Mouse (Mus musculus) left cerebral cortex, adult 9 months (tissue): ENCODE measurements around the gene Rnf141.

Experiments
- DNase-seq, 2 experiments: peaks; one replicate each; pipeline ENCODE4 v3.0.0; 2022; ENCODE audit warnings: low spot score in 2 of 2

The Rnf141 gene

GRCm38 (mm10) chr7:110833024-110833423 lies 11.2 kb downstream of the Rnf141 start:
- DNase-seq = no peak

- DNase-seq = no peak
These were observed 20.0 kb downstream of the Rnf141 start for GRCm38 (mm10) chr7:110823995-110824953.

GRCm38 (mm10) chr7:110823593-110823992 lies 20.7 kb downstream of the Rnf141 start:
- DNase-seq = no peak

- no peak for DNase-seq
These were observed 21.2 kb downstream of the Rnf141 start for GRCm38 (mm10) chr7:110823076-110823475.

- DNase-seq = no peak
These were observed 22.2 kb downstream of the Rnf141 start for GRCm38 (mm10) chr7:110822055-110822454.

- peak in 1 of 2 experiments; percentile 54 for DNase-seq
These were observed 22.6 kb downstream of the Rnf141 start for GRCm38 (mm10) chr7:110821653-110822052.

GRCm38 (mm10) chr7:110821068-110821467 lies 23.2 kb downstream of the Rnf141 start:
- DNase-seq = peak in 1 of 2 experiments; percentile 42

GRCm38 (mm10) chr7:110818787-110819350 lies 25.4 kb downstream of the Rnf141 start:
- no peak for DNase-seq

- no peak for DNase-seq
These were observed 26.1 kb downstream of the Rnf141 start for GRCm38 (mm10) chr7:110818206-110818605.

GRCm38 (mm10) chr7:110816037-110816436 lies 28.2 kb downstream of the Rnf141 start:
- DNase-seq = peak in 1 of 2 experiments; percentile 64

GRCm38 (mm10) chr7:110813983-110814382 lies 30.3 kb downstream of the Rnf141 start:
- DNase-seq = no peak

- no peak for DNase-seq
These were observed 32.7 kb downstream of the Rnf141 start for GRCm38 (mm10) chr7:110811529-110811928.

- no peak for DNase-seq
These were observed 33.3 kb downstream of the Rnf141 start for GRCm38 (mm10) chr7:110810995-110811394.

GRCm38 (mm10) chr7:110809585-110810557 lies 34.4 kb downstream of the Rnf141 start:
- DNase-seq = no peak

- no peak for DNase-seq
These were observed 35.3 kb downstream of the Rnf141 start for GRCm38 (mm10) chr7:110808962-110809361.

- no peak for DNase-seq
These were observed 36.7 kb downstream of the Rnf141 start for GRCm38 (mm10) chr7:110807460-110808030.

GRCm38 (mm10) chr7:110804266-110804665 lies 40.0 kb downstream of the Rnf141 start:
- peak in 1 of 2 experiments; percentile 43 for DNase-seq

- DNase-seq = no peak
These were observed 41.1 kb downstream of the Rnf141 start for GRCm38 (mm10) chr7:110803131-110803530.

- peak in 1 of 2 experiments; percentile 95 for DNase-seq
These were observed 43.2 kb downstream of the Rnf141 start for GRCm38 (mm10) chr7:110801028-110801427.

GRCm38 (mm10) chr7:110797722-110798409 lies 46.4 kb downstream of the Rnf141 start:
- DNase-seq = no peak
